Mouse (Mus musculus) activated CD4-positive, CD25-positive, alpha-beta regulatory T cell, adult 4 months (primary cell): Measurements from ENCODE around the gene Lancl2. TPM values are rescaled to one million over a fixed set of nuclear protein-coding genes. Genes with fewer than 3 reads are reported as not detected.

Source experiments
- ATAC-seq: one replicate; pipeline ENCODE4 v1.8.0; 2017
- polyA plus RNA-seq, 2 experiments: library from polyadenylated mRNA; unstranded; fragments of 100-300 nt; shearing (Covaris generic); gene quantifications; one replicate each; pipeline ENCODE4 v1.2.1; 2017

The Lancl2 gene
- polyA plus RNA-seq, 2 experiments from 2014 or later, result 4.2 to 5.7 TPM

DNA sequence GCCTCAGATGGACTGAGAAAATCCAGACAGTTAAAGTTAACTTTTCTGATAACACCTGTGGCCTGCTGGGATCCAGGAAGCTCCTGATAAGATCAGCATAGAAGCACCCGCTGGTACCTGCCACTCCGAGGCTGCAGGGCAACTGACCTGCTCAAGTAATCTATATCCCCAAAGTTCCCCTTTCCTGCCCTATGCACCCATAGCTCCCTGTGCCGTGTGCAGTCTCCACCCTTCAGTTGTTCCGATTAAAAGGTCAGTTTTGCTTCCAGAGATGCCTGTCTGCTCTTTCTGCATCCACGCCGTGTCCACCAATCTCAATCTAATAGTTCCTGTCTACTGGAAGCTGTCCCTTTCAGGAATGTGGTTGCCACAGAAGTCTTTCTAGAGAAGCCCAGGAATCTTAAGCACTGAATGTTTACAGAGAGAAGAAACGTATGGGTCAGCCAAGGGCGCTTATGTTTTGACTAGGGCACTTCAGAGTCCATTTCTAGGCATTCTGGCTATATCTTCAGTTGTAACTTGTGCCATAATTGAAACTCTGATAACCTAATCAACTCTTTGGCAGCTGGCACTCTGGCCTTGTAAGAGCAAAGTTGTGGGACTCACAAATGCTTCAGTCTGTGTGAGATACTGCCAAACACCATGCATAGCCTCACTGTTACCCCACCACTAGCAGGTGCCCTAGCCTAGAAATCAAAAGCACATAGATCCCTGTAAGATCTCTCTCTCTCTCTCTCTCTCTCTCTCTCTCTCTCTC, 65.0 kb downstream of the Lancl2 start:
- no peak for ATAC-seq

DNA sequence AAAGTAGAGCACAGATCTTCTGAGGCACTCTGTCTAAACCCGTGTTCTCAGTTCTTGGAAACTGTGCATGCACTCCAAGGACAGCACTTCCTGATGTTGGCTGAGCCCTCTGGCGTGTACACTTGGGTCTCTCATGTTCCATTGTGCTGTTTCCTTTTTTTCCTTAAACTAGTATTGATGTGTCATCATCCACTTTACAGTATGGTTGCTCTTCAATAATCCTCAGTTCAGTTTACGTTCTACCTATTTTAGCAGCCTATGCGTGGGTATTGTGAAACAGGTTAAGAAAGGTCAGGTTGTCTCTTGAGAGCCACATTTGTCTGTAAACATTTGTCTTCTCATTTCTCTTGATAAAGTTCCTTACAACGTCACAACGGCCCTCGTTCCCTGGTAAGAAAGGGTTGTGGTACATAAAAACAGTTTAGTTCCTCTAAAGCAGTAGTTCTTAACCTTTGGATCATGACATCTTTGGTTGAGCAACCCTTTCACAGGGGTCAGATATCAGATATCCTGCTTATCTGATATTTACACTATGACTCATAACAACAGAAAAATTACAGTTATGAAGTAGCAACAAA, 66.7 kb downstream of the Lancl2 start:
- no peak for ATAC-seq

DNA sequence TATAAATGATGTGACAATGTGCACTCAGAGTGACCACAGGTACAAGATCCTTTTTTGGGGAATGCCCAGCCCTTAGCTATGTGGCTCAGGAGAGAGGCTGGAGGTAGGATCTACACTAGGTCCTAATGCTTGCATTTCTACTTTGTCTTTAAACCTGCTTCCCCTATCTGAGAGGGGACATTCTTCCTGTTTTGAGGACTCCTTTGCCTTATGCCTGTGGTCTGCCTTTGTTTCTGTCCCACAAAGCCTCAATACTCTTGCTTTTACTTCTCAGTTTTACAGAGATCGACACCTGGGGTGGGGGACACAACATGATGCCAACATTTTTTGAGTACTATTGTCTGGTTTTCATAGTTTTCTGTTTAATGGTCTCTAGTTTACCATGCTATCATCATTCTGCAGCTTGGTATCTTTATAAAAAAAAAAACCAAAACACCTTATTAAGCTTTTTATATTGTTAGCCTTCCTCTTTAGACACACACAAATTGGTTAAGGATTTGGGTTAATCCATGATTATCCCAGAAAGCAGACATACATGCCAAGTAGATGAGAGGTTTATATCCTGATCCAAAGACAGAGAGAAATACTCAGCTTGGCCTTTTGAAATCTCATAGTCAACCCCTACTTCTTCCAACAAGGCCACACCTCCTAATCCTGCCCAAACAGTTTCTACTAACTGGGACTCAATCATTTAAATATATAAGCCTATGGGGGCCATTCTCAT, 68.3 kb downstream of the Lancl2 start:
- ATAC-seq, result no peak

- ATAC-seq, result no peak
These were observed 71.5 kb downstream of the Lancl2 start for GRCm38 (mm10) chr6:57773792-57774191.

DNA sequence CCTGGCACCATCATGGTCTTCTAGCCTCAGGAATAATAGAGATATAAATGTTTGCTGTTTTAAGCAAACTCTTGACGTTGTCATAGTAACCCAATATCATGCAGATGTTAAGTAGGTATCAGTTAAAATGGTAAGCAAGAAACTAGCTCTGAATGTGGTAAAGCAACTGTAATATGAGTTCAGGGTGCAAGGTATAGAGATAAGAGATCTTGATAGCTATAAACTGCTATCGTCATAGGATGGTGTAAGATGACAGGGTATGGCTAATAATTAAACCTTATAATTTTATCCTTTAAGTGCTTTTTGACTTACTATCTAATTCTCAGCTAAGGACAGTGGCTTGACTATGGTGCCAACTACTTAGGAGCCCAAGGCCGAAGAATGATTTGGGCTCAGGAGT, 78.0 kb downstream of the Lancl2 start:
- ATAC-seq, result no peak

GRCm38 (mm10) chr6:57782658-57783057, 80.3 kb downstream of the Lancl2 start:
- no peak for ATAC-seq

DNA sequence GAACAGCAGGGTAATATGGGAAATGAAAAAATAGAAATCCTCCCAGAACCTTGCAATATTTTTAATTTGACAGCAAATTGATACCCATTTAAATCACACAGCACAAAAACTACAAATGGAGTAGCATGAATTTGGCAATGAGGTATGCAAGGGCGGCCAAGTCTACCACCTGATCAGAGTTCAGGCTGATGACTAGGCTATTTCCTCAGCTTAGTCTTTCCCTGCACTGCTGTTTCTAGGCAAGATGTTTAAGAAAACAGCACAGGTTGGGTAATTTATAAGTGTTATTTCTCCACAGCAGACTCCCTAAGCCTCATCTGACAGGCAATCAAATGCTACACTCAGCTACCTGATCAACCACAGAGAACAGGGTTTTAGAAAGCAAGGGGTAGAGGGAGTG, 81.9 kb downstream of the Lancl2 start:
- no peak for ATAC-seq

DNA sequence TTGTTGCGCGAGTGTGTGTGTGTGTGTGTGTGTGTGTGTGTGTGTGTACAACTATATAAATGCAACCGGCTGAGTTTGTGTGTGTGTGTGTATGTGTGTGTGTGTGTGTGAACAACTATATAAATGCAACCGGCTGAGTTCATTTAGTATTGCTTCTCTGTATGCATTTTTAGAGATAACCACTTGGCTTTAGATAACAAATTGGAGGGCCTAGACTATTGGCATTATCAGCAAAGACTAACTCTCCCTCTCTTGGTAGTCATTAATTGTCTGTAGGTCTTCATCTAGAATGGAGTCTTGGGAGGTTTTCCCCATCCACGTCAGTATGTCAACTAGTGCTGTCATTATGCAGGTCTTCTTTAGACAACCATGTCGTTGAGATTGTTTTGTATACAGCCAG, 85.0 kb downstream of the Lancl2 start:
- no peak for ATAC-seq

Other genes starting within 250 kb of the Lancl2 start
- 10 to 100 TPM; 12.9 to 16.2 TPM for gene Ppm1k, start 167.1 kb upstream of the Lancl2 start, polyA plus RNA-seq
- gene Herc6, start 121.5 kb upstream of the Lancl2 start, polyA plus RNA-seq, result 10 to 100 TPM; 23.2 to 26.4 TPM
- 1 to 10 TPM; 4.0 to 4.2 TPM for gene Pyurf, start 10.5 kb upstream of the Lancl2 start, polyA plus RNA-seq
- gene Vopp1, start 122.6 kb downstream of the Lancl2 start, polyA plus RNA-seq, result 10 to 100 TPM; 10.6 to 12.8 TPM
- gene Vmn1r21, start 147.8 kb downstream of the Lancl2 start, polyA plus RNA-seq, result not detected
- not detected for gene Vmn1r22, start 205.5 kb downstream of the Lancl2 start, polyA plus RNA-seq
- not detected for gene Vmn1r23, start 224.3 kb downstream of the Lancl2 start, polyA plus RNA-seq